Mouse (Mus musculus) cortical plate, adult 2 months (tissue): ENCODE data around the gene Itga3.

Experiments used
- CTCF ChIP-seq: fragments of 200-500 bp; IDR thresholded peaks from 2 replicates; pipeline ENCODE4 v1.5.1; 2011; ENCODE audit warnings: mild to moderate bottlenecking, control low read depth, low read length; ENCODE audit not compliant: insufficient read depth; ENCODE audit errors: extremely low read depth
- POLR2A ChIP-seq: fragments of 200-500 bp; IDR thresholded peaks from 2 replicates; pipeline ENCODE4 v1.6.1; 2011; ENCODE audit warnings: mild to moderate bottlenecking, low read length, control low read depth; ENCODE audit not compliant: insufficient read depth; ENCODE audit errors: extremely low read depth

DNA sequence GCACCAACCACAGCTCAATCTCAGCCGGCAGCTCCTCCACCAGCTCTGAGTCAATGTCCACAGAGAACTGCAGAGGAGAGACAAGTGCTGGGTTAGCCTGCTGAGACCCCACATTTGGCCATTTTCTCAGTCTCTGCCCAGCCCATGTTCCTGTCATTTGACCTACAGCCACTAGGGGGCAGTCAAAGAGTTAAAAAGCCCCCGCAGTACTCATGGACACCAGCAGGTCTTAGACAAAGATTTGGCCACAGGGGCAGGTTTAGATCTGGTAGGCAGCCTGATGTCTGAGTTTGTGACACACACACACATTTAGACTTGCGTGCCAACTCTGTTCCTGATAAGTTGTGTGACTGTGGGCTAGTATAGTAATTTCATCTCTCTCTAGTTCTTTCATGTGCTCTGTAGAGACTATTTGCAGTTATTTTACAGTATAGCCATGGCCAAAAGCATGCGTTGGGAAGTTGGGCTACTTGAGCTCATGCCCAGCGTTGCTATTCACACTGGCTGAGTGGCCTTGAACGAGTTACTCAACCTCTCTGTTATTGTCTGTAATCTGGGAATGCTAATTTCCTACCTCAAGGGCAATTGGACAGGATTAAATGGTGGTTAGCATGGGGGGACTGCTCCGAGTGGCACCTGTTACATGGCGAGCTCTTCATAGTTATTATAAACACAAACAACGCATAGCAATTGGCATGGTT is 29.5 kb downstream of the Itga3 start:
- peak; percentile 87 for TF ChIP-seq CTCF
- TF ChIP-seq POLR2A: no peak
